Mouse (Mus musculus): ENCODE results near the gene Nup85. TPM values are rescaled to one million over a fixed set of nuclear protein-coding genes. Genes with fewer than 3 reads are reported as not detected.
"Not testable (repeated sequence)": the region's sequence is repeated elsewhere in the genome, so short reads cannot be mapped to it uniquely, and the experiment has no call there.

Nup85 gene
- 10 to 100 TPM; 39.6 to 47.4 TPM for total RNA-seq (2021)
- long read RNA-seq, experiment 1, transcript Nup85-201 (19 exons, 2,230 nt), result major isoform, 34 of 54 reads
- long read RNA-seq, experiment 1, partial matches to known transcripts, result 10 of 54 reads
- long read RNA-seq, experiment 1, other reads (novel, unspliced or antisense), result 10 of 54 reads
- long read RNA-seq, experiment 2, transcript Nup85-201 (19 exons, 2,230 nt), result major isoform, 19 of 38 reads
- long read RNA-seq, experiment 2, partial matches to known transcripts, result 4 of 38 reads
- long read RNA-seq, experiment 2, other reads (novel, unspliced or antisense), result 15 of 38 reads

DNA sequence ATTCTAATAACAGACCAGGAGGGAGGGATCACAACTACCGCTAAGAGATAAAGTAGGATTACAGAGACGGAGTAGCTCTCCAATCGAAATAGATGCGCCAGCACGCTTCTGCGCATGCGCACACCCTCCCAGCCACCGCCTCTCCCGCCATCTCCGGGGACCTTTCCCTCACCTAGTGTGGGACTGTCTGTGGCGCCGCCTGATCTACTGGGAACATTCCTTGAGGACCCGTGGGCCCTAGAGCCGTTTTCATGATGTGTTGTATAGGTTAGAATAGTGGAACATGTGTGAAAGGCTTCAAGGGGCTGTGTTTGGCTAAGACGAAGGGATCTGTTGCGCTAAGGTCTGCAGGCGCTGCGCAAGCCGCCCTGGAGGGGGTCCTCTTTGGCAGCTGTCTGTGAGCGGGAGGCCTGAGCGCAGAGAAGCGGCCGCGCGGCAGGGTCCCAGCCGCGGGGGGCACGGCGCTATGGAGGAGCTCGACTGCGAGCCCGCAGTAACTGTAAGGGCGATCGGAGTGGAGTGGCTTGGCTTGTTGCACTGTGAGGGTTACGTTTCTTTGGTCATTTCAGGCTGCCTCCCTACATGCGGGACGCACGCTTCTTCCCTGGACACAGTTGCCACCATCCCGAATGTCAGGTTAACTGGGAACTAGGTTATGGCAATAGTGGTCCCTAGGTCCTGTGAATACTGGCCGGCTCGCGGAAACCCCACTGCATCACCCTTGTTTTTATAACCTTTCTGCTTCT, at the start of gene Nup85:
Nup85 (plus strand) TSS at position 371 of the 746 bp plus-strand sequence.
- intact Hi-C loops (cut with DNase I), result no loop called here
- DNase-seq (ENCODE audit: low spot score in 2 of 2), result peak; percentile 97 to 98

- intact Hi-C loops (cut with DNase I), result no loop called here
- DNase-seq (ENCODE audit: low spot score in 2 of 2), result no peak
Observed at GRCm38 (mm10) chr11:115515021-115515420, 49.2 kb upstream of the Nup85 start.

- intact Hi-C loops (cut with DNase I), result no loop called here
- no peak for DNase-seq (ENCODE audit: low spot score in 2 of 2)
Observed at GRCm38 (mm10) chr11:115516942-115517341, 47.3 kb upstream of the Nup85 start.

GRCm38 (mm10) chr11:115518693-115519092, 45.5 kb upstream of the Nup85 start:
- no peak for DNase-seq (ENCODE audit: low spot score in 2 of 2)
- intact Hi-C loops (cut with DNase I), result no loop called here

DNA sequence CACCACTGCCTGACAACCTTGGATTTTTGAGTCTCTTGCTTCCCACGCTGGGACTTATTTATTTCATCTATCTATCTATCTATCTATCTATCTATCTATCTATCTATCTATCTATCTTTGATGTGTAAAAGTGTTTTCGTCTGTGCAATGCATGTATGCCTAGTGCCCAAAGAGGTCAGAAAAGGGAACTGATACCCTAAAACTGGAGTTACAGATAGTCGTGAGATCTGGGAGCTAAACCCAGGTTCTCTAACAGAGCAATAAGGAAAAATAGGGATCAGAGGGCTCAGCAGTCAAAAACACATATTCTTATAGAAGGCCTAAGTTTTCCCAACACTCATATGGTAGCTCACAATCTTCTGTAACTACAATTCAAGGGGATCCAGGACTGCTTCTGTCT, 44.7 kb upstream of the Nup85 start:
- no peak for DNase-seq (ENCODE audit: low spot score in 2 of 2)
- intact Hi-C loops (cut with DNase I), result no loop called here

GRCm38 (mm10) chr11:115520218-115520617, 44.0 kb upstream of the Nup85 start:
- DNase-seq (ENCODE audit: low spot score in 2 of 2), result no peak
- intact Hi-C loops (cut with DNase I), result no loop called here

- DNase-seq (ENCODE audit: low spot score in 2 of 2), result no peak
- intact Hi-C loops (cut with DNase I), result no loop called here
Observed at GRCm38 (mm10) chr11:115521080-115521479, 43.2 kb upstream of the Nup85 start.

DNA sequence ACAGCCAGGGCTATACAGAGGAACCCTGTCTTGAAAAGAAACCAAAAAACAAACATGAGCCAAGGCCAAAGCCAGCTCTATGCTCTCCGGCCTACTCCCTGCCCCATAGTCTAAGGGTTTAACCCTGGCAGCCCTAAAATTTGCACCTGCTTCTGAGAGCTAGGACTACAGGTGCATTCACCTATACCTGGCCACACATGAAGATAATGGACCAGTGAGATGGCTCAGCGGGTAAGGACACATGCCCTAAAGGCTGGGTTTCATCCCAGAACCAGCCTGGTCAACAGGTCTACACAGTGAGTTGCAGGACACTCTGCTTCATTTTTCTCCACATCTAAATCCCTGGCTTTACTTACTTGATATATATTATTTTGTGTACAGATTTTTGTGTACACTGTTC, 42.0 kb upstream of the Nup85 start:
- intact Hi-C loops (cut with DNase I), result no loop called here
- no peak for DNase-seq (ENCODE audit: low spot score in 2 of 2)

DNA sequence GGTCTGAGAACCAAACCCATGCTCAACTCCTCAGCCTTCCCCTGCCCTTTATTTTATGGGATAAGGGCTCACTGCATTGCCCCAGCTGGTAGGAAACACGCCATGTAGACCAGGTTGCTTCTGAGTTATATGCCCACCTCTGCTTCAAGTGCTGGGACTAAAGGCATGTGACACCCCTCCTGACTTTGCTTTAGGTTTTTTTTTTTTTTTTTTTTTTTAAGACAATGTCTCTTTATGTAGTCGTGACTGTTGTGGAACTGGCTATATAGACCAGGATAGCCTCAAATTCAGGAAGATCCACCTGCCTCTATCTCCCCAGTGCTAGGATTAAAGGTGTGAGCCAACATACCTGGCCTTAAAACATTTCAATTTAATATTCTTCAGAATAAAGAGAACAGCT, 41.5 kb upstream of the Nup85 start:
- DNase-seq (ENCODE audit: low spot score in 2 of 2), result no peak
- intact Hi-C loops (cut with DNase I), result no loop called here

GRCm38 (mm10) chr11:115526446-115526845, 37.8 kb upstream of the Nup85 start:
- intact Hi-C loops (cut with DNase I); DNase-seq (ENCODE audit: low spot score in 2 of 2): not testable (repeated sequence)

DNA sequence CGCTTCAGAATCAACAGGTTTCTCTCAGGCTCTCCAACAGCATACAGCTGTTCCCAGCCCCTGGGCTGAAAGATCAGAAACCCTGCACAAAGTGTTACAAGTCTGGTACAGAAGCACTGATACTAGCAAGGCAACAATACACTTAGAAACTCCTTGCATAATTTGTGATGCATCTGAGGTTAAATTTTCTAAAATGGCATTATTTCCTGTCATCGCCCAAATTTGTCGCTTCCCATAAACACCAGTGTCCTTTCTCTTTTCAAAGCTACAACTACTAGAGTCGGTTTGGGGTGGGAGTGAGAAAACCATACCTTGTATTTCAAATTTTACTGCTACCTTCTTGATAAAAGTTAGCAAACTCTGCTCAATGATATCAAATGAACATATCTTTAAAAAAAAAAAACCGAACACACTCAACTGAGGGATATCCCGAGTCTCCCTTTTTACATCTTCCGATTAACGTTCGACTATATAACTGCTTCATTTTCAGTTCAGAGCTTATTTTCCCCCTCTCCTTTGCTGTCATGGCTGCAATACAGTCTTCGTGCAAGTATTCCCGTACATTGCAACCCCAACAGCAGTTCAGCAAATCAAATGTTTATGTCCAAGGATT, 29.4 kb upstream of the Nup85 start:
- intact Hi-C loops (cut with DNase I), result no loop called here
- no peak for DNase-seq (ENCODE audit: low spot score in 2 of 2)

DNA sequence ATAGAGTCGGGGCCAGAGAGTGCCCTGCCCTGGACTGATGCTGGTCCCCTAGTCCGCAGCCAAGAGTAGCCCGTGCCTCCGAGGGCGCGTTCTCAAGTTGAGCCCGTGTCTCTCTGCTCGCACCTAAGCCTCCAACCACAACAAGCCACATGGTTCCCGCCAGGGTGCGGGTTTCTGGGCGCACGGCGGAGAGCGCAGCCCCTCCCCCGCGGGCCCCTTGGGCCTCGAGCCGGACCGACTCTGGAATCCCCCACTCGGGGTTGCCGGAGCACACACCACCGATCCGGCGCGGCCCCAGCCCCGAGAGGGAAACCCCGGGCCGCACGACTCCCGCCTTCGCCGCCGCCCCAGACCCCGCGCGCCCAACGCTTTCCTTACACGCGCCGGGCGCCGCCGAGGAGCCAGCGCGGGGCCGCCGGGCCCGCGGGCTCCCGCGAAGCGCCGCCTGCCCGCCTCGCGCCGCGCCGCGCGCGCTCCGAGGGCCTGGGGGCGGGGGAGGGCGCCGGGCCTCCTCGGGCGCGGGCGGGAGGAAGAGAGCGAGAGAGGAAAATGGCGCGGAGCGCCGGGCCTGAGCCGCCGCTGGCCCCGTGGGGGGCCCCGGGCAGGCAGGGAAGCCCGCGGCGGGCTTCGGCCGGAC, 28.7 kb upstream of the Nup85 start:
- peak; percentile 56 to 58 for DNase-seq (ENCODE audit: low spot score in 2 of 2)
- intact Hi-C loops (cut with DNase I), result loop anchor here (2.0 kb wide), 1 partner anchor 45 kb away; the partner anchor contains the start of gene Nt5c

DNA sequence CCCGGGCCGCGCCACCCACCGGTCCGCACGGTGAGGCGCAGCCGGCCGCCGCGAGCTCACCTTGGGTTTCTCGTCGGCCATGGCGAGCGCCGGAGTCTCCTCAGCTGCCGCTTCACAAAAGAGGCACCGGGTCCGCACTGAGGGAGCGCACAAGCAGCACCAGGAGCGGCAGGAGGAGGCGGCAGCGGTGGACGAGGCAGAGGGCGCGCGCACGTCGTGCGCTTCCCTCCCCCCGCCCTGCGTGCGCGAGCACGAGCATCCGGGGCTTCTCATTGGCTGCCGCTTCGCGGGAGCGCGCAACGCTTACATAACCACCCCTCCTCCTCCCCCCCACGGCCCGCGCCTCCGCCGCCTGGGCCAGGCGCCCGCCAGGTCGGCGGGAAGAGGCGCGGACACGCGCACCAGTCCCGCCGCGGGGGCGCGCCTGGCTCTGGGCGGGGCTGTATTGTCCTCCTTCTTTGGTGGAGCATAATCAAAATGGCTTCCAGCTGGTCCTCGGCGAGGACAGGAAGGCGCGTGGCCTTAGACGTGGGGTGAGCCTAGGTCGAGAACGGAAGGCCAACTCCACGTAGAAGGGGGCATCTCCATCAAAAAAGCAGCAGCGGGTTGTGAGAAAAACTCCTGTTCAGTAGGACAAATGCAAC, 28.1 kb upstream of the Nup85 start, which contains the start of gene Sumo2:
Sumo2 (minus strand) TSS at position 239 of the 644 bp plus-strand sequence.
- intact Hi-C loops (cut with DNase I), result loop anchor here (2.0 kb wide), 1 partner anchor 45 kb away; the partner anchor contains the start of gene Nt5c

DNA sequence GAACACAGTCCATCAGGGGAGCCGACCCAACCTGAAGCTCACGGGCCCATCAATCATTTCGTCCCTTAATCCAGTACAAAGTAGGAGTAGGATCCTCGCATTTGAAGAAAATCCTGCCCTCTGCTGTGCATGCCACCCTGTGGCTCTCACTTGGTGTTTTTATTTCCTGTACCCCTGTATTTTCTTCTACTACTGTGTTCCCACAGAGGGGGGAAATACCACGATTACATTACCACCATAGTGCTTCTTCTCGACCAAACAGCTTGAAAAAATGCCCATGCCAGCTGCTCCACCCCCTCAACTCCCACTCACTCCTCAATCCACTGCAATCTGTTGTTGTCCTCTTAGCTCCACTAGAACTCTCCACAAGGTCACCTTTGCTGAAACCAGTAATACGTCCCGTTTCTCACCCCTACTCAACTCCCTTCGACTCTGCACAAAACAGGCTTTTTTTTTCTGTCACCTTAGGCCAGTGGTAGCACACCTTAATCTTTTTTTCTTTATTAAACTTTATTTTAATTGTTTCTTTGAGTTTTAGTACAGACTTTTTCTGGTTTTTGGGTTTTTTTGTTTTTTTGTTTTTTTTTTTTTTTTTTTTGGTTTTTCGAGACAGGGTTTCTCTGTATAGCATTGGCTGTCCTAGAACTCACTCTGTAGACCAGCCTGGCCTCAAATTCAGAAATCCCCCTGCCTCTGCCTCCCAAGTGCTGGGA, 27.2 kb upstream of the Nup85 start:
- peak; percentile 34 to 43 for DNase-seq (ENCODE audit: low spot score in 2 of 2)

More for the DNA sequence above, 28.1 kb upstream of the Nup85 start, which contains the start of gene Sumo2:
- peak; percentile 99 for DNase-seq (ENCODE audit: low spot score in 2 of 2)

GRCm38 (mm10) chr11:115538045-115538444, 26.2 kb upstream of the Nup85 start:
- intact Hi-C loops (cut with DNase I), result no loop called here
- no peak for DNase-seq (ENCODE audit: low spot score in 2 of 2)

More for the DNA sequence above, 27.2 kb upstream of the Nup85 start:
- intact Hi-C loops (cut with DNase I), result loop anchor here (2.0 kb wide), 1 partner anchor 46 kb away; the partner anchor contains the start of gene Nt5c

- DNase-seq (ENCODE audit: low spot score in 2 of 2), result no peak
Observed at GRCm38 (mm10) chr11:115543571-115543970, 20.7 kb upstream of the Nup85 start.

DNA sequence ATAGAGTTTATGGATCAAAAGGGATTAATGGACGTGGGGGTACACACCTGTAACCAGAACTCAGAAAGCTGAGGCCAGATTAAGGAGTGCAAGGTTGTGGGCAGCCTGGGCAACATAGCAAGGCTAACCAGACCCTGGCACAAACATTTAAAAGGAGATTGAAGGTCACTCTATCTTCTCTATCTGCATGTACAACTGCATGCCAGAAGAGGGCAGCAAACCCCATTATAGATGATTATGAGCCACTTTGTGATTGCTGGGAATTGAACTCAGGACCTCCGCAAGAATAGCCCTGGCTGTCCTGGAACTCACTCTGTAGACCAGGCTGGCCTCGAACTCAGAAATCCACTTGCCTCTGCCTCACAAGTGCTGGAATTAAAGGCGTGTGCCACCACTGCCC, 11.5 kb upstream of the Nup85 start:
- intact Hi-C loops (cut with DNase I), result no loop called here
- DNase-seq (ENCODE audit: low spot score in 2 of 2), result no peak

More at GRCm38 (mm10) chr11:115543571-115543970, 20.7 kb upstream of the Nup85 start:
- intact Hi-C loops (cut with DNase I), result no loop called here

DNA sequence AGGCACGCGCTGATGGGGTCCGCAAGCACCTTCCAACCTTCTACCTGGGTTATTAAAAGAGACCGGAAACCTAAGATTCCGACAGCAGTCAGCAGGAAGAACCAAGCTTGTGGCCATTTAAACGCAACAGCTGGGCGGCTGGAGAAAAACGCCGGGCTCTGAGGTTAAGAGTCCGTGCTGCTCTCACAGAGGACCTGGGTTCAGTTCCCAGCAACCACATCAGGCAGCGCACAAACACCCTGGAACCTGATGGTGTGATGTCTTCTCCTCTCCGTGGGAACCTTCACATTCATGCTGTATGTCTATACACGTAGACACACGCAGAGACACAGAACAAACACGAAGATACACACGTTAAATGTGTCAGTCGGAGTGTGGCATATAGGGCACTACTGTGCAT, 8.5 kb upstream of the Nup85 start:
- DNase-seq (ENCODE audit: low spot score in 2 of 2), result no peak
- intact Hi-C loops (cut with DNase I), result no loop called here

- intact Hi-C loops (cut with DNase I), result no loop called here
- no peak for DNase-seq (ENCODE audit: low spot score in 2 of 2)
Observed at GRCm38 (mm10) chr11:115563406-115563805, 828 bp upstream of the Nup85 start.
